Comparison of ENCODE assay signal across 25 mouse cellular contexts in genomic region chr14:101518259-101518658, GRCm38 (mm10).
A peak's percentile ranks its signal among the peaks of the same experiment; 100 is the strongest.
DNase-seq lines count a peak whose midpoint lies in the region; ATAC-seq lines count a peak whose summit lies in the region.
"Had no signal": no experiment of that assay in that cellular context is flagged by ENCODE, and none has a peak within 500 bp of the region (broad histone marks: within the 10 kb centered on the region; RNA-seq: fewer than 3 reads in every experiment).

No protein-coding gene starts in this region.

- intact Hi-C loops in heart, postnatal 10 days (cut with DNase I) = loop anchor here (1.0 to 5.0 kb wide), 3 partner anchors 54 to 135 kb away; partner anchors contain the start of gene Uchl3

- no peaks in the 10 kb centered on the region for H3K36me3 ChIP-seq in heart, embryonic 11.5 days (ENCODE audit: control insufficient read depth, insufficient read depth, low read length)
- no peaks in the 10 kb centered on the region for H3K36me3 ChIP-seq in heart, embryonic 13.5 days
- H3K36me3 ChIP-seq in neural tube, embryonic 15.5 days = no peaks in the 10 kb centered on the region
- H3K36me3 ChIP-seq: embryonic facial prominence, embryonic 12.5 days; hindbrain, embryonic 10.5 days; intestine, embryonic 15.5 days; liver, embryonic 15.5 days; lung, embryonic 15.5 days; neural tube, embryonic 12.5 days; stomach, embryonic 15.5 days had no signal

- peak overlapping the region; percentile 55 for H3K4me2 ChIP-seq in heart, embryonic 11.5 days
- H3K4me2 ChIP-seq in heart, embryonic 13.5 days = peak overlapping the region; percentile 62
- no peak overlapping the region for H3K4me2 ChIP-seq in neural tube, embryonic 15.5 days
- H3K4me2 ChIP-seq: embryonic facial prominence, embryonic 12.5 days; intestine, embryonic 15.5 days; liver, embryonic 15.5 days; lung, embryonic 15.5 days; neural tube, embryonic 12.5 days; stomach, embryonic 15.5 days had no signal

- 30% methylated on average over 14 of the region's 14 CpGs for WGBS in heart, embryonic 11.5 days (ENCODE audit: insufficient replicate concordance)
- 14% methylated on average over 14 of the region's 14 CpGs for WGBS in heart, embryonic 13.5 days
- 57% methylated on average over 14 of the region's 14 CpGs for WGBS in neural tube, embryonic 15.5 days

- peaks cover 11% of the 10 kb centered on the region; the same call in 1 of the 2 replicates for H3K4me1 ChIP-seq in heart, embryonic 11.5 days (ENCODE audit: control insufficient read depth, insufficient read depth, low read length)
- H3K4me1 ChIP-seq in heart, embryonic 13.5 days = peaks cover 37% of the 10 kb centered on the region
- peaks cover 5% of the 10 kb centered on the region; the same call in 1 of the 2 replicates for H3K4me1 ChIP-seq in neural tube, embryonic 15.5 days
- H3K4me1 ChIP-seq: intestine, embryonic 15.5 days; liver, embryonic 15.5 days; stomach, embryonic 15.5 days had no signal

- no peak for ATAC-seq in heart, embryonic 11.5 days (replicated peaks; ENCODE audit: insufficient number of reproducible peaks, low FRiP score, low TSS enrichment)
- no peak for ATAC-seq in heart, embryonic 13.5 days (ENCODE audit: extremely low read depth, insufficient number of reproducible peaks, low FRiP score, low TSS enrichment)
- no peak for ATAC-seq in neural tube, embryonic 15.5 days (ENCODE audit: low FRiP score)
- ATAC-seq: forebrain, postnatal 0 days; hindbrain, embryonic 16.5 days; intestine, embryonic 15.5 days had no signal

- no peak overlapping the region for H3K4me3 ChIP-seq in heart, embryonic 11.5 days (ENCODE audit: low read depth, low read length)
- H3K4me3 ChIP-seq in heart, embryonic 13.5 days = peak overlapping the region; percentile 22
- no peak overlapping the region for H3K4me3 ChIP-seq in neural tube, embryonic 15.5 days (replicated peaks)
- H3K4me3 ChIP-seq: embryonic facial prominence, embryonic 12.5 days; hindbrain, embryonic 10.5 days; intestine, embryonic 15.5 days; liver, embryonic 15.5 days; lung, embryonic 15.5 days; megakaryocyte, embryonic 14.5 days; neural tube, embryonic 12.5 days; stomach, embryonic 15.5 days had no signal

- DNase-seq in adrenal gland, postnatal 36 days = peak; percentile 27 to 44
- DNase-seq in adrenal gland, adult 8-10 months = no peak
- DNase-seq in heart, adult 8-10 months (ENCODE audit: low spot score) = no peak
- DNase-seq in heart, postnatal 10 days = peak; percentile 30 to 36
- no peak for DNase-seq in ovary, postnatal 10 days (ENCODE audit: low spot score)
- DNase-seq: cerebellum, adult 18-20 months; cerebellum, postnatal 14 days; forebrain, postnatal 0 days; gastrocnemius, postnatal 36 days; kidney, adult 9 months; kidney, postnatal 36 days; midbrain, embryonic 14.5 days; right cerebral cortex, postnatal 4 days had no signal

- H3K27ac ChIP-seq in heart, embryonic 11.5 days (ENCODE audit: low read depth, low read length) = peak overlapping the region; percentile 38
- peak overlapping the region; percentile 71 for H3K27ac ChIP-seq in heart, embryonic 13.5 days (replicated peaks)
- H3K27ac ChIP-seq in neural tube, embryonic 15.5 days (replicated peaks) = no peak overlapping the region
- H3K27ac ChIP-seq: embryonic facial prominence, embryonic 12.5 days; hindbrain, embryonic 10.5 days; intestine, embryonic 15.5 days; liver, embryonic 15.5 days; lung, embryonic 15.5 days; neural tube, embryonic 12.5 days; stomach, embryonic 15.5 days had no signal

- H3K9ac ChIP-seq in heart, embryonic 11.5 days (ENCODE audit: low read depth, low read length) = peak overlapping the region; percentile 34; the same call in 1 of the 2 replicates
- H3K9ac ChIP-seq in heart, embryonic 13.5 days = peak overlapping the region; percentile 47
- no peak overlapping the region for H3K9ac ChIP-seq in neural tube, embryonic 15.5 days (replicated peaks)
- H3K9ac ChIP-seq: embryonic facial prominence, embryonic 12.5 days; forebrain, postnatal 0 days; intestine, embryonic 15.5 days; liver, embryonic 15.5 days; lung, embryonic 15.5 days; neural tube, embryonic 12.5 days; stomach, embryonic 15.5 days had no signal

- H3K9me3 ChIP-seq in heart, embryonic 11.5 days (replicated peaks; ENCODE audit: control insufficient read depth, low read length) = no peaks in the 10 kb centered on the region
- no peaks in the 10 kb centered on the region for H3K9me3 ChIP-seq in heart, embryonic 13.5 days
- no peaks in the 10 kb centered on the region for H3K9me3 ChIP-seq in neural tube, embryonic 15.5 days (replicated peaks)
- H3K9me3 ChIP-seq: embryonic facial prominence, embryonic 12.5 days; hindbrain, embryonic 10.5 days; intestine, embryonic 15.5 days; liver, embryonic 15.5 days; lung, embryonic 15.5 days; megakaryocyte, embryonic 14.5 days; neural tube, embryonic 12.5 days; stomach, embryonic 15.5 days had no signal

- H3K27me3 ChIP-seq in heart, embryonic 11.5 days (ENCODE audit: control insufficient read depth, insufficient read depth, low read length) = no peaks in the 10 kb centered on the region
- no peaks in the 10 kb centered on the region for H3K27me3 ChIP-seq in heart, embryonic 13.5 days (replicated peaks)
- H3K27me3 ChIP-seq in neural tube, embryonic 15.5 days (replicated peaks) = no peaks in the 10 kb centered on the region
- H3K27me3 ChIP-seq: embryonic facial prominence, embryonic 12.5 days; intestine, embryonic 15.5 days; liver, embryonic 15.5 days; lung, embryonic 15.5 days; megakaryocyte, embryonic 14.5 days; neural tube, embryonic 12.5 days; stomach, embryonic 15.5 days had no signal

Comparison
In these comparisons a context has a peak if more than half of its experiments do, and no peak if none do; other contexts are left out.
1. DNase-seq: peak in adrenal gland, postnatal 36 days (2 of 2) and heart, postnatal 10 days (2 of 2); none in adrenal gland, adult 8-10 months (single experiment), heart, adult 8-10 months (single experiment) and ovary, postnatal 10 days (single experiment).